Mouse (Mus musculus) liver, adult 2 months (tissue): ENCODE data around the gene Plcb4.

ENCODE experiments used
- CTCF ChIP-seq: fragments of 200-500 bp; IDR thresholded peaks from 2 replicates; pipeline ENCODE4 v1.5.1; 2011; ENCODE audit warnings: low read depth, low read length, control low read depth
- POLR2A ChIP-seq: fragments of 200-500 bp; IDR thresholded peaks from 2 replicates; pipeline ENCODE4 v1.6.1; 2011; ENCODE audit warnings: low read length, control low read depth; ENCODE audit not compliant: insufficient read depth; ENCODE audit errors: extremely low read depth

GRCm38 (mm10) chr2:136012759-136013158, 353.9 kb downstream of the Plcb4 start:
- no peak for TF ChIP-seq CTCF
- no peak for TF ChIP-seq POLR2A
